Mouse (Mus musculus): ENCODE data around the gene Pitx2. TPM values are rescaled to one million over a fixed set of nuclear protein-coding genes. Genes with fewer than 3 reads are reported as not detected.
A peak's percentile ranks its signal among the peaks of the same experiment; 100 is the strongest.

The Pitx2 gene
- polyA plus RNA-seq, 1 experiment from 2014 or later = 1.6 TPM

DNA sequence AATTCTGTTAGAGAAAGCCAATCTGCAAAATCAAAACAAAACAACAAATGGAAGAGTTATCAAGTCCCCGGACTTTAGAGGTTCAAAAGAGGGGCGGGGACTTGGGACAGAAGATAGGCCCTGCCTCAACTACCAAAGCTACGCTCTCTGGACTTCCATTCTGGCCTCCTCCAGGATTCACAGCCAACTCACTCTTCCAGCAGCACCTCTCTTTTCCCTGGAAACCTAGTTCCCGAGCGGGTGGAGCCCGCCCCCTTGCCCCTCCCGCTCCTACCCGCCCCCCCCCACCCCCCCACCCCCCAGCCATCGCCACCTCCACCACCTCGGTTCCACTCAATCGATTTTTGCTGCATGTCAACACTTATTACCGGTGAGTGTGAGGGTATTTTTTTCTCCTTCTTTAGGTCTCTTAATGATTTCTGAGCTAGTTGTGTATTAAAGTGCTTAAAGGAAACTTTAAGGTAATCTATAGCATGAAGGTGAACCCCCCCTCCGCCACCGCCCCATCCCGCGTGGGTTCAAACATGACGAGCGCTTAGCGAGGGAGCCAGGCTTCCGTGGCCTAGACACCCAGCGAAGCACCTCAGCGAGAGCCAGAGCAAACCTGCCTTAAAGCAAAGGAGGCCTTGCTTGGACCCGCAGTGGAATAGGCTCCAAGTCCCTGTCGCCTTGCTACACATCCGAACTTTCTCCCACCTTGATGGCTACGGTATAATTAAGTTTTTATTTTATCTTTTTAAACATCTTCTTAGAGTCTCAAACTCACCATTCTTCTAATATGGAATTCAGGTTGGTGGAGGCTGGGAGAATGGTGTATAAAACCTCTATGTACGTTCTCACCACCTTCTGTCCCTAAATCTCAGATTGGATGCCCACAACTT lies 21.9 kb downstream of the Pitx2 start:
- peaks cover 82% of the 10 kb centered on the region for H3K27me3 ChIP-seq

DNA sequence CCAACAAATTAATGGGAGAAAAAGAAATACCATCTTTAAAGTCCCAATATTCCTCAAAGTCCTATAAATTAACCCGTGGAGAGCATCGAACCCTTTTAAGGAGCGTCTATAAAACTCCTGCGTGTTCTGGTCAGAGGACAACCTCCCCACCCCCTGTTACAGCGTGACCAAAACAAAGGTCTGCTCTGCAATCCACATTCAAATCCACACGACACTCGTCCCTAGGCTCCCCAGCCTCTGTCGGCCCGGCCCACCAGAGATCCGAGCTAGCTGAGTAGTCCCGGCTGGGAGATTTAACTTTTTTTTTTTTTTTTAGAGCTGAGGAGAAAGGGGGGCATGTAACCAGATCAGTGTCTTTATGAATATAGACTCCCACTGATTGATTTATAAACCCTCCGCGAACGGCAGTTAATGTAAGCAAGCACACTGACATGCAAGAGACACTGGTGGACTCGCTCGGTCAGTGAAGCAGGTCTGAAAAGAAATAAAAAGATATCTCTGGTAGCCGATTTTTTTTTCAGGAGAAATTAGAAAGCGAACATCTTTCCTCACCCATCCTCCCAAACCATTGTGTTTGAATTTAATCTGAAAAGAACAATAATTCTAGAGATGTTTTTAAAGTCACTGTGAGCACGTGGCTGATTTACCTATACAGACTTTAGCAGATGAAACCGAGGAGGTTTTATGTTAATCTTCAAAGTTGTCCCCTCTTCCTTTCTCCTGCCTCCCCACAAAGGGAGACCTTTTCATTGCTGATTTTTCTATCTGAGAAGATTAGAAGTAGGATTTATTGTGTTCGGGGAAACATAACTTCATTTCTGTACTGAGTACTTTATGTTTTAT lies 23.0 kb downstream of the Pitx2 start:
- H3K4me2 ChIP-seq = no peak overlapping the region
- no peak; the same call in 1 of the 2 replicates for ATAC-seq (ENCODE audit: low FRiP score, low read depth)
- no peaks in the 10 kb centered on the region for H3K4me1 ChIP-seq (replicated peaks)
- H3K4me3 ChIP-seq = no peak overlapping the region
- no peak overlapping the region for H3K9ac ChIP-seq
- no peaks in the 10 kb centered on the region for H3K36me3 ChIP-seq
- peaks cover 84% of the 10 kb centered on the region for H3K27me3 ChIP-seq
- WGBS = 1% methylated on average over 21 of the region's 21 CpGs
- H3K9me3 ChIP-seq = no peaks in the 10 kb centered on the region
- H3K27ac ChIP-seq (replicated peaks) = no peak overlapping the region

More for the DNA sequence above, 21.9 kb downstream of the Pitx2 start:
- H3K4me1 ChIP-seq (replicated peaks) = no peaks in the 10 kb centered on the region
- H3K4me3 ChIP-seq = no peak overlapping the region
- H3K9me3 ChIP-seq = no peaks in the 10 kb centered on the region
- WGBS = 2% methylated on average over 26 of the region's 27 CpGs
- no peaks in the 10 kb centered on the region for H3K36me3 ChIP-seq
- H3K9ac ChIP-seq = no peak overlapping the region
- no peak overlapping the region for H3K27ac ChIP-seq (replicated peaks)
- ATAC-seq (ENCODE audit: low FRiP score, low read depth) = no peak
- H3K4me2 ChIP-seq = no peak overlapping the region

DNA sequence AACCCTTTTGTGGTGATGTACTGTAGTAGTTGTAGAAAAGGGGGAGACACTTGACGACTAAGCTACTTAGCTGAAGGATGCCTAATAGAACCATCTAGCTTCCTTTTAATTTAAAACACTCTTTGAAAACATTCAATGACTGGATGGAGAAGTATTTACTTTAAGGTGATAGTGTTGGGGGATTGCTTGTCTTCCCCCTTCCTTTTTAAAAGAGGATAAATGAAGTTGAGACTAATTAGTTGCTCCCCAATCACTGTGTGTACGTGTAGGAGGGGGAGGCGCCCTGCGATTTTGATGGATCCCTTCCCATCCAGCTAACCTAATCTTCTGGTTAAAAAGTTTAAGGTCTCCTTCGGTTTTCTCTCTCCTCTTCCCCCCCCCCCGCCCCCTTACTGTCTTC lies 23.7 kb downstream of the Pitx2 start:
- H3K27ac ChIP-seq (replicated peaks) = no peak overlapping the region
- ATAC-seq (ENCODE audit: low FRiP score, low read depth) = no peak
- no peaks in the 10 kb centered on the region for H3K9me3 ChIP-seq
- H3K4me2 ChIP-seq = no peak overlapping the region
- peaks cover 84% of the 10 kb centered on the region for H3K27me3 ChIP-seq
- no peak overlapping the region for H3K9ac ChIP-seq
- WGBS = 2% methylated on average over 6 of the region's 6 CpGs
- H3K36me3 ChIP-seq = no peaks in the 10 kb centered on the region
- no peaks in the 10 kb centered on the region for H3K4me1 ChIP-seq (replicated peaks)
- H3K4me3 ChIP-seq = no peak overlapping the region

DNA sequence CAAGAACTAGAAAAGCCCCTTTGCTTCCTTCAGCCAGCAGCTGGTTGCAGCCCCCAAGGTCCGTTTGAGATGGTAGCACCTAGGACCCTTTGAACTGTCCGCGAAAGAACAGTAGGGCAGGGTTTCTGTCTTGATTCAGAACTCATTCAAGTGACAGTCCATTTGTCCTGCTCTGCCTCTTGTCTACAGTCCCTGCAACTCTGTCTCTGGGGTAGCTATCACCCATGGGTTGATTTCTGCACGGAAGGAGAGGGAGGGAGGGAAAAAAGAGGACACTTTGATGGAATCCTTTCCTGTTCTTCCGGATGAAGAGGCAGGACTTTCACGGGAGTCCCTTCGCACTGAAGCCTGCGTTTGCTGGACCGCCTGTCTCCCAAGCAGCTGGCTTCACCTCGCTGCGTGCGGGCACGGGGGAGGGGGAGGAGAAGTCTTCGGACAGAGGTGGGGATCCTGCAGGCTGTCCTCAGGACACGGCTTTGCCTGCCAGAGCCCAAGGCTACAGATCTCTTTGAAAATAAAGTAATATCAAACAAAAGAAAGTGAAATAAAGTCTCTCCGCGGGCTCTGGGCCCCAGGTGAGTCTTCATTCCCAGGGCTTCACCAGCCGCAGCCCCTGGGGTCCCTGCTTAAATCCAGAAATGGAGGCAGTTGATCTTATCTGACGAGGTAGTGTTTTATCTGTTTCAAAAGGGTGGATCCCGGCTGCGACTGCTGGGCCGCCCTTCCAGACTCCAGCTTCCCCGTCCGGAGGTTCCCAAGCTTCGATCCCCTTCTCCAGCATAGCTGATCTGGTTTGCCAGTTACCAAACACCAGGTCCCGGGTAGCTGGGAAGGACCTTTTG lies 24.5 kb downstream of the Pitx2 start:
- H3K9ac ChIP-seq = no peak overlapping the region
- WGBS = under 1% methylated on average over 26 of the region's 26 CpGs
- H3K4me1 ChIP-seq (replicated peaks) = no peaks in the 10 kb centered on the region
- H3K27ac ChIP-seq (replicated peaks) = no peak overlapping the region
- peaks cover 83% of the 10 kb centered on the region for H3K27me3 ChIP-seq
- H3K9me3 ChIP-seq = no peaks in the 10 kb centered on the region
- no peak overlapping the region for H3K4me2 ChIP-seq
- H3K36me3 ChIP-seq = no peaks in the 10 kb centered on the region
- no peak overlapping the region for H3K4me3 ChIP-seq
- 0 out of 2 replicates have a peak, but pooled peaks have one; percentile 36 for ATAC-seq (ENCODE audit: low FRiP score, low read depth)

DNA sequence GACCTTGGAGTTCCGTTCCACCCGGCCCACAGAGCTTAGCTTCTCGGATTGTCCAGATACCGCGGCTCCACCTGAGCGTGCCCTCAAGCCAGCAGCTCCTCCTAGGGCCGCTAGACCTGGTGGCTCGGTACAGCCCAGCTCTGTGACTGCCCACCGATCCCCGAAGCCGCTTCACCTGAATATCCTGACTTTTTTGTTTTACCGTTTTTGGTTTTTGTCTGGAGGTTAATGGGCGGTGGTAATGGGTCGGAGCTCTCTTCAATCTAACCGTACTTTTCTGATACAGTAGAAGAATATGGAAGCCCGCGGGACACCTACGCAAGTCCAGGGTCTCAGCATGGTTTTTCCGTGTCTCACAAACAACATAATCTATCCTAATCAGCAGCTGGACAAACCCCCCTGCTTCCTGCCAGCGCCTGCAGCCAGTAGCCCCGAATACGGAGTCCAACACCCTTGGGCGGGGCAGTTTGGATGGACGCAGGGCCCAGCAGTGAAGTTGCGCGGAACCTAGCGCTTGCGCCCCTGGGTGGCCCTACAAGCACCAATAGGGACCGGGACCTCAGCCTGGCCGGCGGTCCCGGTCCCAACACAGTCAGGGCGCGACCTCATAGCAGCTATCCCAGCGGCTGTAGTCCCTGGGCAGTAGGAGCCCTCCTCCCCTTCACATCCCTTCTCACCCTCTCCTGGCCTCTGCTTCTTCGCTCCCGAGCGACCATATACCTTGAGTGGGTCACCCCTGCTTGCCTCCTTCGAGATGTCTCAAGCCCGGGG lies 25.3 kb downstream of the Pitx2 start:
- H3K9me3 ChIP-seq = no peaks in the 10 kb centered on the region
- H3K4me2 ChIP-seq = no peak overlapping the region
- H3K9ac ChIP-seq = no peak overlapping the region
- H3K4me1 ChIP-seq (replicated peaks) = no peaks in the 10 kb centered on the region
- no peak for ATAC-seq (ENCODE audit: low FRiP score, low read depth)
- under 1% methylated on average over 40 of the region's 40 CpGs for WGBS
- H3K36me3 ChIP-seq = no peaks in the 10 kb centered on the region
- no peak overlapping the region for H3K4me3 ChIP-seq
- H3K27me3 ChIP-seq = peaks cover 80% of the 10 kb centered on the region
- H3K27ac ChIP-seq (replicated peaks) = no peak overlapping the region

DNA sequence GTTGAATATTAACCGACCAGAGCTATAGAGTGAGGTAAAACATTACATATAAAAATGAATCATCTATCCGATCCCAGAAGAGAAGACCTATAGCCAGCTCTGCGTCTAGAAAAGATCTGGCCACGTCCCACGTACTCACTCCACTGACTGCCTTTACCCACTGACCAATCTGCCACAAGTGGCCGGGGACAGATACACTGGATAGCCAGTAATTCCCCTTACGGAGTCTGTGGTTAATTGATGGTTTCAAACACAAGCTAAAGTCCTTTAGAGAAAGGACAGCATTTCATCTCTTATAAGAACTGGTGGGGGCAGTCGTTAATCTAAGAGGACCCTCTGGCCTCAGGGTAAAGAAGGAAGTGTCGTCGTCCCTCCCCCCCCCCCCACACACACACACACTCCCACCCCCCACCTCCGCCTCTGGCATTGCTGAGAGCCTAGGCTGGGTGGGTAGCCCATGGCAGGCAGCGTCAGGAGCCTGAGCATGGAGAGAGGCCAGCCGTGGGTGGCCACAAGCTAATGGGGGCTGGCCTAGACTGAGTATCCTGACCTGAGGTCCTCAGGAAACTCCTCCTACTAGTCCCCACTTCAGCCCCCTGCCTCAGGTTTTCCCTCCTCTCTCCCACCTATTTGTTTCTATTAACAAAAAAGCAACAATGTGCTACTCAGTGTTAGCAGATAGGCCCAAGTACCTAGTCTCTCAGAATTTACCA lies 26.1 kb downstream of the Pitx2 start:
- H3K27me3 ChIP-seq = peaks cover 78% of the 10 kb centered on the region
- no peak for ATAC-seq (ENCODE audit: low FRiP score, low read depth)
- H3K4me1 ChIP-seq (replicated peaks) = no peaks in the 10 kb centered on the region
- H3K27ac ChIP-seq (replicated peaks) = no peak overlapping the region
- no peaks in the 10 kb centered on the region for H3K9me3 ChIP-seq
- H3K4me2 ChIP-seq = no peak overlapping the region
- no peak overlapping the region for H3K9ac ChIP-seq
- no peak overlapping the region for H3K4me3 ChIP-seq
- WGBS = under 1% methylated on average over 13 of the region's 13 CpGs
- H3K36me3 ChIP-seq = no peaks in the 10 kb centered on the region

DNA sequence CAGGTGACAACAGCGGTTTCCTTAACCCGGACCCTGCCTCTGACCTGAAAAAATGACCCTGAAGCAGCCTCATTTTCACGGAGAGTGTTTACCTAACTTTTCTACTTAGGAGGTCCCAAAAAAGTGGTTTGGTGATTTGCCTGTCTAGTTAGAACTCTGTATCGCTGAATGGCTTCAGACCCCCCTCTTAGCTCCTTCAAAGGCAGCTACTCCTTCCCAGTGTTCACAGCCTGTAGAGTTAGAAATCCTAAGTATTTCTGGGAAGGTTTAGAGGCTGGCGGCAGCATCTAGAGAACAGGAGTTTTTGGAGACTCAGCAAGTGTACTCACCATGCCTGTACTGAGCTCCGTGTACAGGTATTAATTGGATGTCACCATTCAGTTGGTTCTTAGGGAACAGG lies 27.0 kb downstream of the Pitx2 start:
- ATAC-seq (ENCODE audit: low FRiP score, low read depth) = no peak
- H3K4me1 ChIP-seq (replicated peaks) = no peaks in the 10 kb centered on the region
- H3K4me3 ChIP-seq = no peak overlapping the region
- no peaks in the 10 kb centered on the region for H3K9me3 ChIP-seq
- peaks cover 71% of the 10 kb centered on the region for H3K27me3 ChIP-seq
- H3K36me3 ChIP-seq = no peaks in the 10 kb centered on the region
- no peak overlapping the region for H3K4me2 ChIP-seq
- H3K9ac ChIP-seq = no peak overlapping the region
- H3K27ac ChIP-seq (replicated peaks) = no peak overlapping the region
- WGBS = 2% methylated on average over 6 of the region's 6 CpGs

DNA sequence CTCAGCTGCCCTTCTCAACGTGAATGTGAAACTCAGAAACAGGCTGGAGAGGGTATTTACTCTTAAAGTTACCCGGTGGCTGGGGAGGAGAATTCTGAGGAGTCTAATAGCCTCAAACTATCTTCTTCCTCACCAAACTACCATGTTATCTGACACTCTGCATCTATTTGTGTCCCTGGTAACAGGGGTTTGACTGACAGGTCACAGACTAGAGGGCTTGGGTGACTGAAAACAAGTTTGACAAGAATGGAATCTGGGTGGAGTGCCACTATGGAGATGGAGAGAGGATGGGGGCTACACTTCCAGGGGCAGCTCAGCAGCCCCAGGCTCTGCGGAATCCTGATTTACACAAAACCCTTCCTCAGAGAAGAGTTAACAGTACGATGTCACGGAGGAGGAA lies 27.7 kb downstream of the Pitx2 start:
- H3K9me3 ChIP-seq = no peaks in the 10 kb centered on the region
- 4% methylated on average over 5 of the region's 5 CpGs for WGBS
- ATAC-seq (ENCODE audit: low FRiP score, low read depth) = no peak
- H3K4me2 ChIP-seq = no peak overlapping the region
- H3K27ac ChIP-seq (replicated peaks) = no peak overlapping the region
- H3K27me3 ChIP-seq = peaks cover 65% of the 10 kb centered on the region
- H3K9ac ChIP-seq = no peak overlapping the region
- H3K4me3 ChIP-seq = no peak overlapping the region
- no peaks in the 10 kb centered on the region for H3K36me3 ChIP-seq
- no peaks in the 10 kb centered on the region for H3K4me1 ChIP-seq (replicated peaks)

DNA sequence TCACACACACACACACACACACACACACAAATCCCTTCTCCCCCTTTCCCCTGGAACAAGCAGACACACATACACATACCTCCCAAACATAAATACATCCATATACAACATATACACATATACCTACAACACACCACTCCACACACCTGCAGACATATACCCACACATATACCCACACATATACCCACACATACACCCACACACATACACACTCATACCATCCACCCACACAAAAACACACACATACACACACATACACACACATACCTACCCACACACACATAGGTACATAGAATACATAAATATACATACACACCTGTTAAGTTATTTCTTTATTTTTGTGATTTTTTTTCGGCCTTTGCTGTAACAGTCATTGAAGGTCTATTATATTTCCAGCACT lies 38.3 kb downstream of the Pitx2 start:
- H3K4me2 ChIP-seq = no peak overlapping the region

DNA sequence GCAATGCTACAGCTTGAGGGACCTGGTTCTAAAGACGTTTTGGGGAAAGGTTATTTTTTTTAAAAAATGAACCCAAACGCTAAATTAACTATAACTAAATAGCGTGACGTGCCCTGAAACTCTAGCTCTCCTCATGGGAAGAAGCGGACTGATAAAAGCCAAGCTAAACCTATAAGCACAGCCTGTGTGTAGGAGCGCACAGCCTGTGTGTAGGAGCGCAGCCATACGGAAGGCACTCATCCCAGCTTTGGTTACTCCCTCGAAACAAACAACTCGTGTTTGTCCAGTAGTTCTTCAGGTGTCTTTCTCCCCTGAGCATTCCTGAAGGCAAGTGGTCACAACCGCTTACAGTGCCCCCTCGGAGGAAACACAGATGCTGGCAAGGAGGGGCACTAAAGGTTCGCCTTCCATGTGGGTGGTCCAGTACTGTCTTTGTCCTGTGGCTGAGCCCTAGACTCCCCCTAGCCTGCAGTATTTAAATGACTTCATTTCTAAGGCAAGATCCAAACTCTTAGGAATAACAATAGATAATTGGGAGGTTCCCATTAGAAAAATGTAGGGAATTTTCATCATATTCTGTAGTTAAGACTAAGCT lies 39.1 kb downstream of the Pitx2 start:
- ATAC-seq (ENCODE audit: low FRiP score, low read depth) = no peak
- Histone ChIP-seq H3K36me3 (no peaks in the 10 kb centered on the region), H3K27ac (replicated peaks) (no peak overlapping the region), H3K9ac (no peak overlapping the region), H3K9me3 (no peaks in the 10 kb centered on the region), H3K4me3 (no peak overlapping the region), H3K27me3 (0 out of 2 replicates have a peak, but pooled peaks cover under 1% of the 10 kb centered on the region), H3K4me2 (no peak overlapping the region), H3K4me1 (replicated peaks) (no peaks in the 10 kb centered on the region)
- 36% methylated on average over 13 of the region's 13 CpGs for WGBS

More for the DNA sequence above, 38.3 kb downstream of the Pitx2 start:
- Histone ChIP-seq H3K9me3 (no peaks in the 10 kb centered on the region), H3K36me3 (no peaks in the 10 kb centered on the region), H3K27ac (replicated peaks) (no peak overlapping the region), H3K9ac (no peak overlapping the region), H3K4me1 (replicated peaks) (no peaks in the 10 kb centered on the region), H3K4me3 (no peak overlapping the region), H3K27me3 (peaks cover 4% of the 10 kb centered on the region; the same call in 1 of the 2 replicates)
- 85% methylated on average over 1 of the region's 1 CpGs for WGBS
- ATAC-seq (ENCODE audit: low FRiP score, low read depth) = no peak

Data from hindbrain, embryonic 15.5 days (tissue).